Mouse (Mus musculus) layer of hippocampus, adult 9-11 months (tissue): ENCODE data around the gene Olfr108.
A peak's percentile ranks its signal among the peaks of the same experiment; 100 is the strongest.

Experiments used
- DNase-seq: peaks from one replicate; pipeline ENCODE4 v3.0.0; 2022

The Olfr108 gene

DNA sequence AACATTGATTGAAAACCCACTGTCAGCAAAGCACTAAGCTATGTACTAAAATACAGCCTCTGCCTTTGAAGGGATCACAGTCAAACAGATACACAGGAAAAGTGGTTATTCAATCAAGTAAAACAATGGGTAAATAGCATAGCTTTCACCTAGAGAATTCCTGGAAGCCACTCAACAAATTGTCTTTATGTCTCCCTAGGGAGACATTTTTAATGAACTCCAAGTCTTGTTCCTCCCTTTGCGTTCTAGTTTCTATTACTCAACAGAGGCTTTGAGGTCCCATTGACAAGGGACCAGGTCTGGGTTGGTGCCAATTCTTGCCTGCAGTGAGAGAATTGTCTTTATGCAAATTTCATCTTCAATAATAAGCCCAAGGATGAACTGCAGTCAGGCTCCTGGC lies at the start of gene Olfr108:
TSS of gene Olfr108 (plus strand) at position 301 of the 400 bp plus-strand sequence.
- DNase-seq = no peak

DNA sequence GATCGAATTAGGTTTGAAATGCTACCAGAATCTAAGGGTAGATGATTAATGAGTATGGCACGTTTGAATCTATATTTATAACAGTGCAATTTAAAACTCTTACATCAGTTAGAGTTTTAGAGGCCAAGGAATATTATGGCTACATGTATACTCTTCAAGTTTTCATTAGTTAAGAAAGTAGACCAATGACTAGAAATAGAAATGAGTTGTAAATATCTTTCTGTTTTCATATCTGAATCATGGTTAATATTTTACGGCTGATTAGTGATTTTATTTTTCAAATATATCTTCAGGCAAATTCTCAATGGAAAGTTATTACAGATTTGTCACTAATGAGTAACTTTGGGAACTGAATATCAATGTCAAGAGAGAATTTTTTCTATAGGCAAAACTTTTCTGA lies 46.4 kb upstream of the Olfr108 start, which contains the start of gene Olfr107:
TSS of gene Olfr107 (plus strand) at position 301 of the 400 bp plus-strand sequence.
- no peak for DNase-seq

DNA sequence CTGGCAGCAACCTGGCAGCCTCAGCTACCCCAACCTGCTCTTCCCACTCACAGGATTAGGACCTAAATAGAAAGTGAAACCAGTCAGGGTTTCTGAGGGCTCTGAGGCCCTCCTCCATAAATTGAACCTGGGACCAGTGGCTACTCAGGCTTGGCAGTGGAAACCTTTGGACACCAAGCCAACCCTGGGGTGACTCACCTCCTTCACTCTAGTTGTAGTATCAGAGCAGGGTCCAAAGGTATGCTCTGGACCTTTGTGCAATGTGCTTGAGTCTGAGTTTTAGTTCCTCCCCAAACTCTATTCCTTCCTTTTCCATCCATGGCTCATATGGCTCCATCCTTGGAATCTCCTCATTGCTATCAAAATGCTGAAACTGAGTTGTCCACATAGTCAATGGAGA lies 31.9 kb upstream of the Olfr108 start:
- DNase-seq = no peak

DNA sequence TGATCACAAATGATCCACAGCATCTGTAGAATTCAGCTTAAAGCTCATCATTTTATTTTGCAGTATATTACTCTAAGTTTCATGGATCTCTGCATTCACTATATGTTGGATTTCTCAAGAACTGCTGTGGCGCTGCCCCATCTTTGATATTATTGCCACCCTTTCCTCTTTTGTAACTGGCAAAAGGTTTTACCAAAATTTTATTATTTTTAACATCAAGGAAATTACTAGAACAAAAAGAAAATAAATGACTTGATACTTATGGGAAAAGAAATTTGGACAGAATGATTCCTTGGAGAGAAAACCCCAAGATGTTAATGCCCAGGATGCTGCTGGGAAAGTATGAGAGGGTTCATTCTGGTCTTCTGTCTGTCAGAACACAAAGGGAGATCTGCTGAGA lies 13.3 kb downstream of the Olfr108 start, which contains the start of gene Olfr109:
TSS of gene Olfr109 (plus strand) at position 301 of the 400 bp plus-strand sequence.
- DNase-seq = no peak

DNA sequence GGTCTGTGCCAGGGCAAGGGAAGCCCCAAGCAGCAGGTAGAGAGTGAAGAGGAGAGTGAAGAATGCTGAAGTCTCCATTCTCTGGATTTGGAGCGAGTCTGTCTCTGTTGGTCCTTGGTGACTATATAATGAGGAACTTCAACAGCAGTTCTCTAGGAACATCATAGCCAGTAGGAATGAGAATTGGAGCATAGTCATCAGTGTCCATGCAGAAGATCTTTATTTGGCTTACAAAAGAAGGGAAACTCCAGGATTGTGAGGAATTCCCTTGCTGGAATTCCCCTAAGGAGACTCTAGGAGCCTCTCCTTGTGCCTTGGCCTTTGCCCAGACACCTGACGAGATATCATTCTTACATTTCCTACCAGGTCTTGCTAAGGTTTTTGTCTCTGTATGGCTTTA lies 38.2 kb downstream of the Olfr108 start, which contains the start of gene H2-M2:
TSS of gene H2-M2 (minus strand) at position 101 of the 400 bp plus-strand sequence.
- DNase-seq = no peak

DNA sequence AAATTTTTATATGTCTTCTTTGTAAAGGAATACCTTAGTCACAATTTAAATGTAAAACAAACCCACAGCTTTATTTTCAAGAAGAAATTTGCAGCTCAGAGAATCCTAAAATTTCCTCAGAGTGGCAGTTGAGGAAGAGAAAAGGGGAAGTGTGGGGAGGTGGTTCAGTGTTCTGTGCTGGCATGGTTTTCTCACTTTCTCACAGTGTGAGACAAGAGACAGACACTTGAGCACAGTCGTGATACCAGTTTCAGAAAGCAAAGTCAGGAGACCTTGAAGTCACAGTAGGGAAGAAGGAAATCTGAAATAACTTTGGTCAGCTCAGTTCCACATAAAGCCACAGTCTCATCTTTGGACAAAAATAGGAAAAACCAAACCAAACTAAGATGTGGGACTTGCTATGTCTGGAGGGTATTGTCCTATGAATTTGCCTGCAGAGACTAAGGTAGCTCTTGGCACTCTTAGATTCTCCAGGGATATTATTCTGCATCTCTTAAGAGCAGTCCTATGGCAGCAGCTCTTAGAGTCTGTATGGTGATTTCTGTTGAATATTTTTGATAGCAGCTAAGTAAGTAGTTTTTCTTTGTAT lies 46.7 kb downstream of the Olfr108 start, which contains the start of gene Olfr110:
TSS of gene Olfr110 (plus strand) at position 539 of the 589 bp plus-strand sequence.
- peak; percentile 73 for DNase-seq
